Mouse (Mus musculus) liver, embryonic 14.5 days (tissue): ENCODE results near the gene Kalrn.

Experiments
- CTCF ChIP-seq: IDR thresholded peaks from 2 replicates; pipeline ENCODE4 v1.5.1; 2016; ENCODE audit warnings: antibody characterized with exemption, low read depth, control low read depth
- EP300 ChIP-seq: IDR thresholded peaks from 2 replicates; pipeline ENCODE4 v1.6.1; 2016; ENCODE audit warnings: antibody characterized with exemption, low read depth

GRCm38 (mm10) chr16:33933411-33933810 is 639.9 kb downstream of the Kalrn start:
- no peak for TF ChIP-seq CTCF
- no peak for TF ChIP-seq EP300
